Mouse (Mus musculus) gastrocnemius, postnatal 36 days (tissue): Measurements from ENCODE around the gene Hoxd8. TPM values are rescaled to one million over a fixed set of nuclear protein-coding genes. Genes with fewer than 3 reads are reported as not detected.

ENCODE experiments used
- DNase-seq, 2 experiments: peaks; one replicate each; pipeline ENCODE4 v3.0.0; 2022
- intact Hi-C: fragments of 180-260 bp; cut with DNase I; formaldehyde crosslinking; loops from one replicate; pipeline ENCODE4 v1.15.1; 2025
- total RNA-seq, 2 experiments: library from RNA; stranded (reverse); gene quantifications; 2 replicates each; pipeline ENCODE4 v1.2.3; 2021

The Hoxd8 gene
- total RNA-seq, 2 experiments from 2014 or later = 38.1 to 38.5 TPM

GRCm38 (mm10) chr2:74708676-74709075 lies 4.3 kb downstream of the Hoxd8 start:
- no peak for DNase-seq
- intact Hi-C loops = loop anchor here (5.0 kb wide), 1 partner anchor 879 kb away; no protein-coding TSS in a partner anchor

- DNase-seq = no peak
- intact Hi-C loops = loop anchor here (5.0 kb wide), 1 partner anchor 878 kb away; no protein-coding TSS in a partner anchor
Observed at GRCm38 (mm10) chr2:74709465-74710419, 5.3 kb downstream of the Hoxd8 start.

GRCm38 (mm10) chr2:74710929-74711543 lies 6.6 kb downstream of the Hoxd8 start:
- DNase-seq = no peak
- intact Hi-C loops = no loop called here

GRCm38 (mm10) chr2:74711721-74712621 lies 7.6 kb downstream of the Hoxd8 start, which contains the start of the genes Hoxd3 and Hoxd4:
Gene Hoxd3, plus strand, starts transcription at chr2:74711927.
Gene Hoxd4, plus strand, starts transcription at chr2:74711929.
- peak in 1 of 2 experiments; percentile 66 for DNase-seq
- intact Hi-C loops = no loop called here

GRCm38 (mm10) chr2:74713239-74714150 lies 9.1 kb downstream of the Hoxd8 start:
- no peak for DNase-seq
- intact Hi-C loops = no loop called here

GRCm38 (mm10) chr2:74714156-74714789 lies 9.9 kb downstream of the Hoxd8 start:
- intact Hi-C loops = no loop called here
- no peak for DNase-seq

GRCm38 (mm10) chr2:74714881-74715280 lies 10.5 kb downstream of the Hoxd8 start:
- DNase-seq = no peak
- intact Hi-C loops = loop anchor here (5.0 kb wide), 1 partner anchor 337 kb away; no protein-coding TSS in a partner anchor

- intact Hi-C loops = loop anchor here (1.0 to 5.0 kb wide), 2 partner anchors 249 to 337 kb away; no protein-coding TSS in a partner anchor
- DNase-seq = peak; percentile 81 to 85
Observed at GRCm38 (mm10) chr2:74715504-74716241, 11.3 kb downstream of the Hoxd8 start.

GRCm38 (mm10) chr2:74720384-74720783 lies 16.0 kb downstream of the Hoxd8 start:
- DNase-seq = no peak
- intact Hi-C loops = no loop called here

GRCm38 (mm10) chr2:74720955-74721491 lies 16.6 kb downstream of the Hoxd8 start:
- intact Hi-C loops = no loop called here
- no peak for DNase-seq

GRCm38 (mm10) chr2:74721882-74722281 lies 17.5 kb downstream of the Hoxd8 start:
- DNase-seq = no peak
- intact Hi-C loops = no loop called here

- intact Hi-C loops = no loop called here
- no peak for DNase-seq
Observed at GRCm38 (mm10) chr2:74722949-74723348, 18.5 kb downstream of the Hoxd8 start.

- no peak for DNase-seq
- intact Hi-C loops = no loop called here
Observed at GRCm38 (mm10) chr2:74724244-74725015, 20.0 kb downstream of the Hoxd8 start.

- no peak for DNase-seq
- intact Hi-C loops = no loop called here
Observed at GRCm38 (mm10) chr2:74725171-74725570, 20.8 kb downstream of the Hoxd8 start.

GRCm38 (mm10) chr2:74726551-74726950 lies 22.1 kb downstream of the Hoxd8 start, which contains the start of gene Gm28230:
Gene Gm28230, plus strand, starts transcription at chr2:74726728.
- DNase-seq = no peak
- intact Hi-C loops = no loop called here

- no peak for DNase-seq
- intact Hi-C loops = no loop called here
Observed at GRCm38 (mm10) chr2:74726973-74727639, 22.7 kb downstream of the Hoxd8 start.
